Mouse (Mus musculus) induced T-regulatory cell, adult 2 months (primary cell): ENCODE data around the gene Trpc4ap.
A peak's percentile ranks its signal among the peaks of the same experiment; 100 is the strongest.
"Not testable (repeated sequence)": the region's sequence is repeated elsewhere in the genome, so short reads cannot be mapped to it uniquely, and the experiment has no call there.

Source experiments
- DNase-seq: peaks from one replicate; pipeline ENCODE4 v3.0.0-alpha.2; 2012; ENCODE audit warnings: low read depth

The Trpc4ap gene

GRCm38 (mm10) chr2:155691723-155692493, at the start of gene Trpc4ap:
TSS of gene Trpc4ap (minus strand) at chr2:155692384.
- DNase-seq = peak; percentile 98

- no peak for DNase-seq
Measured at GRCm38 (mm10) chr2:155737803-155738202, 45.6 kb upstream of the Trpc4ap start.

GRCm38 (mm10) chr2:155736936-155737335, 44.8 kb upstream of the Trpc4ap start:
- no peak for DNase-seq

- DNase-seq = not testable (repeated sequence)
Measured at GRCm38 (mm10) chr2:155735766-155736165, 43.6 kb upstream of the Trpc4ap start, which contains the start of gene Gm17581. TSS of gene Gm17581 (minus strand) at chr2:155735866.

- no peak for DNase-seq
Measured at GRCm38 (mm10) chr2:155735080-155735479, 42.9 kb upstream of the Trpc4ap start.

GRCm38 (mm10) chr2:155729158-155729645, 37.0 kb upstream of the Trpc4ap start, which contains the start of gene Edem2:
TSS of gene Edem2 (minus strand) at chr2:155729475.
- DNase-seq = peak; percentile 97

- DNase-seq = no peak
Measured at GRCm38 (mm10) chr2:155728742-155729141, 36.6 kb upstream of the Trpc4ap start.

GRCm38 (mm10) chr2:155727764-155728395, 35.7 kb upstream of the Trpc4ap start:
- peak; percentile 13 for DNase-seq

- DNase-seq = no peak
Measured at GRCm38 (mm10) chr2:155726302-155726701, 34.1 kb upstream of the Trpc4ap start.

GRCm38 (mm10) chr2:155724526-155724925, 32.3 kb upstream of the Trpc4ap start:
- DNase-seq = no peak

- no peak for DNase-seq
Measured at GRCm38 (mm10) chr2:155724036-155724435, 31.9 kb upstream of the Trpc4ap start.

GRCm38 (mm10) chr2:155720585-155720984, 28.4 kb upstream of the Trpc4ap start:
- peak; percentile 31 for DNase-seq

GRCm38 (mm10) chr2:155717082-155717990, 25.2 kb upstream of the Trpc4ap start:
- no peak for DNase-seq

- DNase-seq = no peak
Measured at GRCm38 (mm10) chr2:155710557-155710956, 18.4 kb upstream of the Trpc4ap start.

- no peak for DNase-seq
Measured at GRCm38 (mm10) chr2:155707251-155707650, 15.1 kb upstream of the Trpc4ap start.

- DNase-seq = no peak
Measured at GRCm38 (mm10) chr2:155703630-155704029, 11.4 kb upstream of the Trpc4ap start.

- no peak for DNase-seq
Measured at GRCm38 (mm10) chr2:155701399-155701919, 9.3 kb upstream of the Trpc4ap start.

- DNase-seq = not testable (repeated sequence)
Measured at GRCm38 (mm10) chr2:155698443-155698842, 6.3 kb upstream of the Trpc4ap start.

- DNase-seq = peak; percentile 54
Measured at GRCm38 (mm10) chr2:155696851-155697250, 4.7 kb upstream of the Trpc4ap start.

GRCm38 (mm10) chr2:155696091-155696558, 3.9 kb upstream of the Trpc4ap start:
- DNase-seq = peak; percentile 93

- no peak for DNase-seq
Measured at GRCm38 (mm10) chr2:155695316-155695715, 3.1 kb upstream of the Trpc4ap start.

- DNase-seq = no peak
Measured at GRCm38 (mm10) chr2:155694564-155694963, 2.4 kb upstream of the Trpc4ap start.
